Comparison of ENCODE assay signal across 8 mouse cellular contexts in genomic region chr12:8884426-8885145, GRCm38 (mm10). TPM values are rescaled to one million over a fixed set of nuclear protein-coding genes. Genes with fewer than 3 reads are reported as not detected.
DNase-seq lines count a peak whose midpoint lies in the region; ATAC-seq lines count a peak whose summit lies in the region.

No protein-coding gene starts in this region.

- no peaks in the 10 kb centered on the region for H3K9me3 ChIP-seq in kidney, embryonic 16.5 days (ENCODE audit: low read length)
- no peaks in the 10 kb centered on the region for H3K9me3 ChIP-seq in embryonic facial prominence, embryonic 10.5 days
- H3K9me3 ChIP-seq in hindbrain, embryonic 11.5 days (ENCODE audit: control insufficient read depth, low read length) = no peaks in the 10 kb centered on the region
- H3K9me3 ChIP-seq in midbrain, embryonic 16.5 days (replicated peaks; ENCODE audit: control insufficient read depth, low read length, poor library complexity, severe bottlenecking) = no peaks in the 10 kb centered on the region

- H3K4me1 ChIP-seq in kidney, embryonic 16.5 days (ENCODE audit: insufficient read depth, low read length) = peaks cover 14% of the 10 kb centered on the region
- peaks cover 48% of the 10 kb centered on the region for H3K4me1 ChIP-seq in embryonic facial prominence, embryonic 10.5 days
- no peaks in the 10 kb centered on the region for H3K4me1 ChIP-seq in hindbrain, embryonic 11.5 days (replicated peaks; ENCODE audit: control insufficient read depth, insufficient read depth, low read length)
- no peaks in the 10 kb centered on the region for H3K4me1 ChIP-seq in midbrain, embryonic 16.5 days (ENCODE audit: control insufficient read depth, insufficient read depth, low read length)

- no peak for DNase-seq in kidney, adult 8-10 months
- peak; percentile 49 for DNase-seq in embryonic facial prominence, embryonic 10.5 days (ENCODE audit: low spot score)
- peak; percentile 16 for DNase-seq in hindbrain, embryonic 11.5 days (ENCODE audit: low spot score)
- DNase-seq in left cerebral cortex, adult 18-20 months (ENCODE audit: low spot score in 2 of 2) = no peak
- no peak for DNase-seq in urinary bladder, postnatal 10 days (ENCODE audit: low spot score)
- no peak for DNase-seq in ovary, postnatal 14 days (ENCODE audit: low spot score)

- no peaks in the 10 kb centered on the region for H3K36me3 ChIP-seq in kidney, embryonic 16.5 days (ENCODE audit: insufficient read depth, low read length)
- H3K36me3 ChIP-seq in embryonic facial prominence, embryonic 10.5 days (replicated peaks) = no peaks in the 10 kb centered on the region
- H3K36me3 ChIP-seq in hindbrain, embryonic 11.5 days (ENCODE audit: control insufficient read depth, insufficient read depth, low read length) = no peaks in the 10 kb centered on the region
- no peaks in the 10 kb centered on the region for H3K36me3 ChIP-seq in midbrain, embryonic 16.5 days (ENCODE audit: control insufficient read depth, insufficient read depth, low read length)

- peak; percentile 70; the same call in 1 of the 2 replicates for ATAC-seq in kidney, embryonic 16.5 days (ENCODE audit: low FRiP score, low TSS enrichment)
- no peak; the same call in 1 of the 2 replicates for ATAC-seq in hindbrain, embryonic 11.5 days (ENCODE audit: low FRiP score)
- ATAC-seq in midbrain, embryonic 16.5 days = no peak

- 23% methylated on average over 13 of the region's 13 CpGs for WGBS in kidney, embryonic 16.5 days
- 23% methylated on average over 13 of the region's 13 CpGs for WGBS in embryonic facial prominence, embryonic 10.5 days
- 23% methylated on average over 13 of the region's 13 CpGs for WGBS in hindbrain, embryonic 11.5 days
- 27% methylated on average over 13 of the region's 13 CpGs for WGBS in midbrain, embryonic 16.5 days

- peak overlapping the region; percentile 40 for H3K4me2 ChIP-seq in kidney, embryonic 16.5 days (replicated peaks; ENCODE audit: low read depth, low read length)
- H3K4me2 ChIP-seq in hindbrain, embryonic 11.5 days (replicated peaks; ENCODE audit: low read depth, low read length) = 0 out of 2 replicates have a peak overlapping the region, but pooled peaks have one; percentile 6
- H3K4me2 ChIP-seq in midbrain, embryonic 16.5 days (ENCODE audit: low read length) = peak overlapping the region; percentile 19; the same call in 1 of the 2 replicates

- H3K9ac ChIP-seq in kidney, embryonic 16.5 days (replicated peaks; ENCODE audit: low read length) = peak overlapping the region; percentile 23; the same call in 1 of the 2 replicates
- H3K9ac ChIP-seq in hindbrain, embryonic 11.5 days (ENCODE audit: low read depth, low read length) = no peak overlapping the region
- H3K9ac ChIP-seq in midbrain, embryonic 16.5 days (ENCODE audit: low read depth, low read length) = no peak overlapping the region

- 0 out of 2 replicates have a peak overlapping the region, but pooled peaks have one; percentile 19 for H3K4me3 ChIP-seq in kidney, embryonic 16.5 days (ENCODE audit: low read length)
- peak overlapping the region; percentile 41; the same call in 1 of the 2 replicates for H3K4me3 ChIP-seq in embryonic facial prominence, embryonic 10.5 days
- no peak overlapping the region for H3K4me3 ChIP-seq in hindbrain, embryonic 11.5 days (ENCODE audit: low read depth, low read length)
- no peak overlapping the region for H3K4me3 ChIP-seq in midbrain, embryonic 16.5 days (ENCODE audit: low read depth, low read length)

- H3K27ac ChIP-seq in kidney, embryonic 16.5 days (ENCODE audit: low read length) = no peak overlapping the region; the same call in 1 of the 2 replicates
- H3K27ac ChIP-seq in embryonic facial prominence, embryonic 10.5 days (replicated peaks) = peak overlapping the region; percentile 80
- H3K27ac ChIP-seq in hindbrain, embryonic 11.5 days (ENCODE audit: low read depth, low read length) = no peak overlapping the region
- H3K27ac ChIP-seq in midbrain, embryonic 16.5 days (ENCODE audit: low read length) = no peak overlapping the region

- H3K27me3 ChIP-seq in kidney, embryonic 16.5 days (ENCODE audit: insufficient read depth, low read length) = no peaks in the 10 kb centered on the region
- H3K27me3 ChIP-seq in embryonic facial prominence, embryonic 10.5 days (replicated peaks; ENCODE audit: low read depth, poor library complexity, severe bottlenecking) = peaks cover 36% of the 10 kb centered on the region; the same call in 1 of the 2 replicates
- no peaks in the 10 kb centered on the region for H3K27me3 ChIP-seq in hindbrain, embryonic 11.5 days (ENCODE audit: control insufficient read depth, insufficient read depth, low read length)
- no peaks in the 10 kb centered on the region for H3K27me3 ChIP-seq in midbrain, embryonic 16.5 days (ENCODE audit: control insufficient read depth, insufficient read depth, low read depth, low read length)

RNA-seq across cellular contexts. Expression of gene Laptm4a, which starts 36.9 kb away (rescaled TPM):
- 327 and 343 TPM in 2 replicates for polyA plus RNA-seq in kidney, embryonic 16.5 days (2015; fragmentation: Nextera tagmentation; extraction: Ambion mirVana)
- 170 and 196 TPM in 2 replicates for polyA plus RNA-seq in embryonic facial prominence, embryonic 10.5 days (2016; fragmentation: Nextera tagmentation; extraction: Ambion mirVana)
- polyA plus RNA-seq in hindbrain, embryonic 11.5 days (2014; fragmentation: Nextera tagmentation; extraction: Ambion mirVana) = 104 and 164 TPM in 2 replicates
- 190 and 201 TPM in 2 replicates for polyA plus RNA-seq in midbrain, embryonic 16.5 days (2015; fragmentation: Nextera tagmentation; extraction: Ambion mirVana)
- 100 to 1,000 TPM; 184 to 192 TPM for total RNA-seq in left cerebral cortex, adult 18-20 months (2021)

Comparison
In these comparisons a context has a peak if more than half of its experiments do, and no peak if none do; other contexts are left out.
1. H3K4me3 ChIP-seq: peak in kidney, embryonic 16.5 days (single experiment) and embryonic facial prominence, embryonic 10.5 days (single experiment); none in hindbrain, embryonic 11.5 days (single experiment) and midbrain, embryonic 16.5 days (single experiment).
2. DNase-seq: peak in embryonic facial prominence, embryonic 10.5 days (single experiment) and hindbrain, embryonic 11.5 days (single experiment); none in kidney, adult 8-10 months (0 of 2), left cerebral cortex, adult 18-20 months (0 of 2), urinary bladder, postnatal 10 days (single experiment) and ovary, postnatal 14 days (single experiment).
3. Peak in every context shown above with its lines, with median percentiles within 50 percentile points of each other: H3K4me2 ChIP-seq.